Mouse (Mus musculus) frontal cortex, adult 2 months (tissue): Measurements from ENCODE around the gene Mars. TPM values are rescaled to one million over a fixed set of nuclear protein-coding genes. Genes with fewer than 3 reads are reported as not detected.
A peak's percentile ranks its signal among the peaks of the same experiment; 100 is the strongest.
"Not testable (repeated sequence)": the region's sequence is repeated elsewhere in the genome, so short reads cannot be mapped to it uniquely, and the experiment has no call there.

ENCODE experiments used
- DNase-seq, 2 experiments: peaks; one replicate each; pipeline ENCODE4 v3.0.0; 2022; ENCODE audit warnings: low spot score in 1 of 2; ENCODE audit errors: extremely low spot score in 1 of 2
- polyA plus RNA-seq: library from polyadenylated mRNA; depleted of rRNA; stranded (reverse); fragments of >200 nt; gene quantifications from 2 replicates; pipeline ENCODE4 v1.2.3, GENCODE M21; 2012

The Mars gene
- polyA plus RNA-seq, 1 experiment: 81.8 TPM

- peak; percentile 86 to 97 for DNase-seq
Measured at GRCm38 (mm10) chr10:127338930-127339682, 27.5 kb upstream of the Mars start.

DNA sequence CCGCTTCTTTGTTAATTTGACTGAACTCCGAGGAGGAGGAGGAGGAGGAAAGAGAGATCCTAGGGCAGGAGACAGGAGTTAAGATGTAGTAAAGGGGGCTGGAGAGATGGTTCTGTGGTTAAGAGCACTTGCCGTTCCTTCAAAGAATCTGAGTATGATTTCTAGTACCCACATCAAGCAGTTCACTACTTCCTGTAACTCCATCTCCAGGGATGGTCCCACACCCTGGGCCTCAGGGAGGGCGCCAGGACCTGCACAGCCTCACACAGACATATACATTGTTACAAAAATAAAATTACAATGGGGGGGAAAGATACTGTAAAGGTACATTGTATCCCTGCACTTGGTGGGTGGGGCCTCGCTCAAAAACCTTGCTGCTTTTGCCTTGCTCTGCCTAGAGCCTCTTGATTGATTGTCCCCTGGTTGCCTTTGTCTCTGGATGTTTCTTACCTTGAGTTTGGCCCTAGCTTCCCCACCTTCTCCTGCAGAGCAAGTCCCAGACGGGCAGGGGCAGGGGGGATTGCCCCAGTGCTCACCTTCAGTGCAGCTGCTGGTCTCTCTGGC, 26.0 kb upstream of the Mars start:
- DNase-seq: no peak

DNA sequence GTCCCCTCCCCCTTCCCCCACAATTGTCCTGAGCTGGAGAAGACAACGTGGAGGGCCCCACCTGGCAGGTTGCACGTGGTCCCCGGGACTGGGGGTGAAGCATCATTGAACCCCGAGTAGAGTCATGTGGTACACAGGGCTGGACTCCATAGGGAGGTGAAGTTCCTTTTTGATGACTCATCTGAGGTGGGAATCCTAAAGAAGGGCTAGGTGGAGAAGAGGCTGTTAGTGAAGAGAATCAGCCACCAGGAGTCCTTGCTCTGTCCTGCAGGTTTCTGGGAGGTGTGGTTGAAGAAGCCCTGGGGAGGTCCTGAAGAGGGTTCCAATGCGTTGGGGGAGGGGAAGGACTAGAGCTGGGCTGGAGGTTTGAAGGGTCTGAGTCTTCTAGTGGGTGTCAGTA, 25.4 kb upstream of the Mars start:
- no peak for DNase-seq

DNA sequence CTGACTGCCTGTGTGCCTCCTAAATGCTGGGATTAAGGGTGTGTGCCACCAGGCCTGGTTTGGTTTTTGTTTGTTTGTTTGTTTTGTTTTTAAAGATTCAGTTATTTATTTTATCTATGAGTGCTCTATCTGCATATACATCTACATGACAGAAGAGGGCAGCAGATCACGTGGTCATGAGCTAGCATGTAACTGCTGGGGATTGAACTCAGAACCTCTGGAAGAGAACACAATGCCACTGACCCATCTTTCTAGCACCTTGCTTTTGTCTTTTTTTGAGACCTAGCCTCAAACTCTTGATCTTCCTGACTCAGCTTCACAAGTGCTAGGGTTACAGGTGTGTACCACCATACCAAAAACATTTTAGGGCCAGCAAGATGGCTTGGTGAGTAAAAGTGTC, 23.7 kb upstream of the Mars start:
- DNase-seq: no peak

GRCm38 (mm10) chr10:127333152-127333551, 21.6 kb upstream of the Mars start:
- DNase-seq: no peak

GRCm38 (mm10) chr10:127332211-127332874, 20.8 kb upstream of the Mars start:
- DNase-seq: no peak

DNA sequence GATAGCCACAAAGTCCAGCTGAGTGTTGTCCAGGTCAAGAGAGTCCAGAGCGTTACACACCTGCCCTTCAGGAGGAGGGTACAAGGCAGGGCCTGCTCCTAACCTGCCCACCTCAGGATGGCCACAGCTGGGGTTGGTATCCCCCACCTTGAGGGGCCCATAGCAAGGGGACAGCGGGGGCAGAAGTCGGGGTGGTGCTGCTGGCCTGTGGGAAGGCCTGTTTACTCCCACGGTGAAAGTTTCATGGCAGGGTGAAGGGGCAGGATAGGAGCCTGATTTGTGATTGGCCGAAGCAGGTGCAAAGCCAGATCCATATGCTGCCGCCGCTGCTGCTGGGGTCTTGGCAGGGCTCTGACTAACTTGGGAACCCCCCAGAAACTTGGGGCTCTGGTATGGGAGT, 18.6 kb upstream of the Mars start:
- DNase-seq: no peak

DNA sequence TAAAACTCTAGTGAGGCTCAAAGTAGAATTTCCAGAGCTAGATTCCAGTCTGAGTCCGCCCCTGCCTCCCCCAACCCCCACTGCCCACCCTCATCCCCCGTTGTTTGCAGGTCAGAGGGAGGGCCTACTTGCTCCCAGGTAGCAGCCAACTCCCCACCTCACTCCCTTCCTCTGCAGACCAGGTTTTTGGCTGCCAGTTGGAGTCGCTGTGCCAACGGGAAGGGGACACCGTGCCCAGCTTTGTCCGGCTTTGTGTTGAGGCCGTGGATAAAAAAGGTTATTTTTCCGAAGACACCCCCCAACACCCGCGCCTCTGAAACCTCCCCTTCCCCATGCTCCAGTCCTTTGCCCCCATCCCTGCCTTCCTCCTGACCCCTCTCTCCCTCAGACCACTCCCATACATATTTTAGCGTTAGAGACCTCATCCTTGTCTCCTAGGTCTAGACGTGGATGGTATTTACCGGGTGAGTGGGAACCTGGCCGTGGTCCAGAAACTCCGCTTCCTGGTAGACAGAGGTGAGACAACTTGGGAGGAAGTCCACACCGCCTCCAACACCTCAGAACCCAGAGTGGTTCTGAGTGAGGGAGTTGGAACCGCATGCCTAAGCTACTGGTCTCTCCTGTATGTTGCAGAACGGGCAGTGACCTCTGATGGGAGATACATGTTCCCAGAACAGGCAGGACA, 16.0 kb upstream of the Mars start:
- no peak for DNase-seq

DNA sequence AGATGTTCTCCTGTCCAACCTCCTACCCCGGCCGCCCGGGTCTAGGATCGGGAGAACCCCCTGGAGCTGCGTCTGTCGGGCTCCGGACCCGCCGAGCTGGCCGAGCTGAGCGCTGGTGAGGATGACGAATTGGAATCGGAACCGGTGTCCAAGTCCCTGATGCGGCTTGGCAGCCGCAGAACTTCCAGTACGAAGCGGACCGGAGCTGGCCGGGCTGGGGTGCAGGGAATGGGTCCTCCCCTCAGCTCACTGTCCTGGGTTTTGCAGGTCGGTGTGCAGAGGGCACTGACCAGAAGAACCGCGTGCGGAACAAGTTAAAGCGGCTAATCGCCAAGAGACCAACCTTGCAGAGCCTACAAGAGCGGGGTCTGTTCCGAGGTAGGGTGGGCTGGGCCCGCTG, 15.2 kb upstream of the Mars start:
- DNase-seq: no peak

DNA sequence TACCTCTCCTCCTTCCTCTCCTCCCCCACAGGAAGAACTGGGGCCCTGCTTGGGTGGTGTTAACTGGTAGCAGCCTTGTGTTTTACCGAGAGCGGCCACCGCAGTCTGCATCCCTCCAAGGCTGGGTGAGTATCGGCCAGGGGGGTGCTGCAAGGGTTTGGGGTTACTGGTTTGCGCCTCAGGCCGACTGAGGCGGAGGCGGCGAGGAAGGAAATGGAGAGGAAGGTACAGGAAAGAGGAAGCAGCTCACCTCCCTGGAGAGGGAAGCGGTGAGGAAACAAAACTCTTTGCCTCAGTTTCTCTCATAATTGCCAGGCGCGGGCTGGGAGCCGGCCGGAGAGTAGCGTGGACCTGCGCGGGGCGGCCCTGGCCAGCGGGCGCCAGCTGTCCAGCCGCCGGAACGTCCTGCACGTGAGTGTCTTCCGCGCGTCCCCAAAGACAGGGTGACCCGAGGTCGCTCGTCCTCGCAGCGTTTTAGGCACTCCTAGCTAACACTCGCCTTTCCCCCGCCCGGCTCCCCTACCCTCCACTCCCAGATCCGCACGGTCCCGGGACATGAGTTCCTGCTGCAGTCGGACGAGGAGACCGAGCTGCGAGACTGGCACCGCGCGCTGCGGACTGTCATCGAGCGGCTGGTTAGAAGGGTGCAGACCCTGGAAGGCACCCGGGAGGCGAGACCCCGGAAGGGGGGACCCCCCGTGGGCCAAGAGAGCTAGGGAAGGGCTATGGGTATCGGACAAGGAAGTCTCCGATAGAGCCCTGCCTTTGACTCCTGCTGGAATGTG, 14.6 kb upstream of the Mars start:
- no peak for DNase-seq

- no peak for DNase-seq
Measured at GRCm38 (mm10) chr10:127325454-127326016, 13.9 kb upstream of the Mars start.

- DNase-seq: no peak
Measured at GRCm38 (mm10) chr10:127324495-127324894, 12.9 kb upstream of the Mars start.

DNA sequence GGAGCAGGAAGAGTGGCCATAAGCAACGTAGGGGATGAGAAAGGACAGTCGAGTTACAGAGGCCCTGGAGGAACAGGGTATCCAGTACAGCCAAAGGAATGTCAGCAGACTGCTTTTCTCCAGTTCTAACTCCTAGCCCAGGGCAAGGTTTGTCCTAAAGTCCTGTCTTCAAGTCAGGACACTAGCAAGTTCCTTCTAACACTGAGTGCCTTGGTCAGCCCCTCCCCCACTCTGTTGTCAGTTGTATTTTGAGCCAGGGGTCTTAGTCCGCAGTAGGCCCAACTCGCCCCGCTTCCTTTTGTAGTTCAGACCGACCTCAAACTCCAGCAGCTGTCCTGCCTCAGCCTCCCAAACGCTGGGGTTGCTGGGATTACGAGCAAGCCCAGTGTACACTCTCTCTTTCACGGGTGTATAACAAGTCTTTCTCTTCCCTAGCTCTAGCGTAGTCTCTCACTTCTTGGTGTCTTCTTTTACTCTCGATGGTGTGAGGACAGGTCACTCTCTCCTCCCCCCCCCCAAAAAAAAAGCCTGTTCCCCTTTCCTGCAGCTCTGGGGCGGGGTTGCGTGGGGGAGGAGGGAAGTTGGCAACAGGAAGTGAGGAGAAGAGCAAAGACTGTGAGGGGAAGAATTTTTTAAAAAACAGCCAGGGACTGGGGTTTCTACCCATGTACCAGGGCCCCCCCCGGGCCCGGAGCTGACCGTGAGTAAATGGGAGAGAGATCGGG, 11.7 kb upstream of the Mars start:
- DNase-seq: no peak

DNA sequence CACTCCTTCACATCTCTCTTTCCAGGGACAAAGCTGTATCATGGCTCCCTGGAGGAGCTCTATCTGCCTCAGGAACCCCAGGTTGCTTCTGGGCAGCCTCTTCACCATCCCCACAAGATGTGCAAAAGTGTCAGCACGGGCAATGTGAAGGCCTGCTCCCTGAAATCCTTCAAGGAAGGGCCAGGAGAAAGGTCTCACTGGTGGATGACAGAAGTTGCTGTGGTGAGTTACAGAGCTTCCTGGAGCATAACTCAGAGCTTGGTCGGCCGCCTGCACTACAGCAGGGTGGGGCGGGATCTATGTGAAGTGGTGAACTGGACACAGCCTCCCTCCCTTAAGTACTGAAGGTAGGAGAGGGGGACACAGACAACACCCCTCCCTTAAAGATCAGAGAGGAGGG, 11.1 kb upstream of the Mars start:
- no peak for DNase-seq

GRCm38 (mm10) chr10:127322178-127322577, 10.6 kb upstream of the Mars start:
- DNase-seq: no peak

DNA sequence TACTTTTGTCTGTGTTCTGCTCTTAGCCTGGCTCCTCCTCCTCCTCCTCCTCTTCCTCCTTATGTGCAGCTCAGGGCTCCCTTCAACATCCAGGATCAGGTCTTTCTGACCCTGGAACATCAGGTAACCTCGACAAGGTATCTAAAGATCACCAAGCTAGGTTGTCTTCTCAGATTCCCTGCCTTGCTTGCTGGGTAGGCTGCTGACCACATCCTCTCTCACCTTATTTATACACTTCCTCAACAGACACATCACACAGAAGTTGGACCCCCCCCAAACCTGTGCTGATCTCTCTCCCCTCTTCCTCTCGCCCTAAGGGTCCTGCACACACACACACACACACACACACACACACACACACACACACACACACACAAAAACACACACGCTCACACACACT, 10.0 kb upstream of the Mars start, which contains the start of gene Arhgap9:
Arhgap9 (plus strand) TSS at position 344 of the 400 bp plus-strand sequence.
- DNase-seq: no peak

DNA sequence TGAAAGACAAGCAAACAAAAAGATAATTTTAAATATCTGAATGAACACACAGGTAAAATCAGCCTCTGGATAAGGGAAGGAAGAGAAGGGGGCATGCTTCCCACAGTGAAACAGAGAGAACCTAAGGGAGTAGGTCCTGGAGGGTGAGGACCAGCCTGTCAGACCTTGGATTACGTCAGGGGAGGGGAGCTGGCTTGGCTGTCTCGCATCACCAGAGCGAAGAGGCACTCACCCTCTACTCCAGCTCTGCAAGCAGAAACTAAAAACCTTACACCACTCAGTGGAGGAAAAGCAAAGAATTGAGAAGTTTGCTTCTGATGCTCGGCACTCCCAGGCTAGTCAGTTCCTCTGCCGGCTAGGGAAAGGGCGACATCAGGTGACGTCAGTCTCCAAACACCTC, 8.4 kb upstream of the Mars start:
- DNase-seq: no peak

- DNase-seq: no peak
Measured at GRCm38 (mm10) chr10:127318009-127318408, 6.4 kb upstream of the Mars start.

GRCm38 (mm10) chr10:127317277-127317676, 5.7 kb upstream of the Mars start:
- no peak for DNase-seq

DNA sequence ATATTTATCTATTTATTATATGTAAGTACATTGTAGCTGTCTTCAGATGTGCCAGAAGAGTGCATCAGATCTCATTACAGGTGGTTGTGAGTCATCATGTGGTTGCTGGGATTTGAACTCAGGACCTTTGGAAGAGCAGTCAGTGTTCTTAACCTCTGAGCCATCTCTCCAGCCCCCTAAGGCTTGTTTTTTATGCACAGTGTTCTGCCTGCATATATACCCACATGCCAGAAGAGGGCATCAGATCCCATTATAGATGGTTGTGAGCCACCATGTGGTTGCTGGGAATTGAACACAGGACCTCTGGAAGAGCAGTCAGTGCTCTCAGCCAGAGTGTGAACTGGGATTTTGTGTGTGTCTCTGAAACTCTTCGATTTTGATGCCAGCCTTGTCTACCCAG, 3.4 kb upstream of the Mars start:
- DNase-seq: not testable (repeated sequence)
